Mouse (Mus musculus) MEL (cell line): ENCODE data around the gene Myo18a.

ENCODE experiments used
- GATA1 ChIP-seq: IDR thresholded peaks from 2 replicates; pipeline ENCODE4 v1.6.1; 2011; ENCODE audit warnings: low read depth, low read length, improper control_type of control experiment
- MAFK ChIP-seq: IDR thresholded peaks from 2 replicates; pipeline ENCODE4 v1.6.1; 2011; ENCODE audit warnings: low read depth, mild to moderate bottlenecking, low read length, improper control_type of control experiment, borderline replicate concordance

DNA sequence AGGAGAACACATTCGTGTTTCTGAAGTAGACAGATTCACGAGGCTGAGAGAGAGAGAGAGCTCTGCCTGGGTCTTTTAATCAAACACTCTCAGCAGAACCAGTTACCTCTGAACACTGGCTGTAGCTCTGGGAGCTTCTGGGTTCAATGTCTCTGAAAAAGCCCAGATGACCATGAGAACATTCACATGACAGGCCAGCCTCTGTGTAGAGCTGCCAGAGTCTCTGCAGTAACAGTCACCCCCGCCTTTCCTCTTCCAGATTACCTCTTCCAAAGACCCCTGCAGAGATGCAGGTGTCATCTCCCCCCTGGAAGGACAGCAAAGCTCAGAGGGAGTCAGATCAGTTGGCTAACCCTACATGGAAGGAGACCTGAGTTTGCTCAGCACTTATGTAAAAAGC is 89.1 kb downstream of the Myo18a start:
- no peak for TF ChIP-seq GATA1
- TF ChIP-seq MAFK, result no peak
